Mouse (Mus musculus) CH12.LX (cell line): ENCODE results near the gene Tspan10. TPM values are rescaled to one million over a fixed set of nuclear protein-coding genes. Genes with fewer than 3 reads are reported as not detected.

Source experiments
- DNase-seq: peaks from one replicate; pipeline ENCODE4 v3.0.0-alpha.2; 2013; ENCODE audit errors: extremely low read depth
- H3K27ac ChIP-seq: 2 replicates; pipeline ENCODE4 v1.5.1; 2012; ENCODE audit warnings: low read depth, mild to moderate bottlenecking, control low read depth, moderate library complexity; ENCODE audit not compliant: insufficient read depth
- H3K27me3 ChIP-seq: replicated peaks from 2 replicates; pipeline ENCODE3; 2012; ENCODE audit warnings: inconsistent platforms
- H3K36me3 ChIP-seq, 2 experiments: replicated peaks in 1 of 2; 2 replicates each; pipeline versions ENCODE3 to v1.6.1; 2012; ENCODE audit warnings: inconsistent platforms in 1 of 2, low read length in 1 of 2, mild to moderate bottlenecking in 1 of 2, mixed read lengths in 1 of 2, moderate library complexity in 1 of 2; ENCODE audit not compliant: control insufficient read depth in 1 of 2, insufficient read depth in 1 of 2
- H3K4me1 ChIP-seq, 2 experiments: 2 replicates each; pipeline ENCODE4 v1.6.1; 2012; ENCODE audit warnings: inconsistent platforms in 1 of 2, moderate library complexity in 1 of 2; ENCODE audit not compliant: insufficient read depth in 2 of 2, control insufficient read depth in 1 of 2
- H3K4me2 ChIP-seq: 2 replicates; pipeline ENCODE4 v1.6.1; 2012; ENCODE audit warnings: low read depth, mild to moderate bottlenecking, control low read depth; ENCODE audit not compliant: poor library complexity, insufficient read depth, severe bottlenecking
- H3K4me3 ChIP-seq, 3 experiments: fragments of 150-350 bp in 1 of 3; sonication (generic) in 1 of 3; replicated peaks in 1 of 3; 2 replicates each; pipeline versions ENCODE3 to v1.5.1; 2011 to 2012; ENCODE audit warnings: low read depth in 2 of 3, low read length in 2 of 3, mild to moderate bottlenecking in 2 of 3, moderate library complexity in 2 of 3, control low read depth in 1 of 3, improper control_type of control experiment in 1 of 3, inconsistent platforms in 1 of 3, mixed read lengths in 1 of 3; ENCODE audit not compliant: poor library complexity in 1 of 3
- H3K79me2 ChIP-seq: replicated peaks from 2 replicates; pipeline ENCODE4 v1.6.1; 2012; ENCODE audit warnings: mild to moderate bottlenecking, moderate library complexity; ENCODE audit not compliant: control insufficient read depth, poor library complexity, insufficient read depth, severe bottlenecking; ENCODE audit errors: extremely low read depth
- H3K9ac ChIP-seq: 2 replicates; pipeline ENCODE4 v1.6.1; 2012; ENCODE audit warnings: low read depth, mild to moderate bottlenecking, control low read depth, moderate library complexity; ENCODE audit not compliant: insufficient read depth
- H3K9me3 ChIP-seq: replicated peaks from 2 replicates; pipeline ENCODE3; 2012; ENCODE audit warnings: low read length, inconsistent platforms, mixed read lengths
- CHD1 ChIP-seq: IDR thresholded peaks from 2 replicates; pipeline ENCODE4 v1.6.1; 2012; ENCODE audit warnings: low read depth, low read length, improper control_type of control experiment, inconsistent platforms
- CHD2 ChIP-seq: IDR thresholded peaks from 2 replicates; pipeline ENCODE4 v1.6.1; 2011; ENCODE audit warnings: low read length, improper control_type of control experiment
- CTCF ChIP-seq, 2 experiments: IDR thresholded peaks in 1 of 2; conservative IDR thresholded peaks in 1 of 2; 2 replicates each; pipeline ENCODE4 v1.5.1; 2011 to 2012; ENCODE audit warnings: low read depth in 2 of 2, low read length in 2 of 2, improper control_type of control experiment in 1 of 2, inconsistent platforms in 1 of 2, mild to moderate bottlenecking in 1 of 2, moderate library complexity in 1 of 2
- ELF1 ChIP-seq: IDR thresholded peaks from 2 replicates; pipeline ENCODE4 v1.6.1; 2014; ENCODE audit warnings: low read depth, mild to moderate bottlenecking, inconsistent platforms, low read length, improper control_type of control experiment
- EP300 ChIP-seq: IDR thresholded peaks from 2 replicates; pipeline ENCODE4 v1.6.1; 2011; ENCODE audit warnings: low read length, improper control_type of control experiment
- GABPA ChIP-seq: IDR thresholded peaks from 2 replicates; pipeline ENCODE4 v1.6.1; 2012; ENCODE audit warnings: low read depth, low read length, improper control_type of control experiment, inconsistent platforms; ENCODE audit not compliant: insufficient replicate concordance
- KAT2A ChIP-seq: IDR thresholded peaks from 2 replicates; pipeline ENCODE4 v1.6.1; 2012; ENCODE audit warnings: low read length, improper control_type of control experiment, inconsistent platforms; ENCODE audit not compliant: insufficient replicate concordance
- MAFK ChIP-seq: IDR thresholded peaks from 2 replicates; pipeline ENCODE4 v1.6.1; 2011; ENCODE audit warnings: low read length, improper control_type of control experiment; ENCODE audit not compliant: insufficient replicate concordance
- MAX ChIP-seq: IDR thresholded peaks from 2 replicates; pipeline ENCODE4 v1.6.1; 2011; ENCODE audit warnings: low read length, improper control_type of control experiment
- MYC ChIP-seq: IDR thresholded peaks from 2 replicates; pipeline ENCODE4 v1.6.1; 2011; ENCODE audit warnings: low read depth, mild to moderate bottlenecking, improper control_type of control experiment, low read length
- NELFE ChIP-seq: IDR thresholded peaks from 2 replicates; pipeline ENCODE4 v1.6.1; 2011; ENCODE audit warnings: low read depth, low read length, improper control_type of control experiment
- PAX5 ChIP-seq: IDR thresholded peaks from 2 replicates; pipeline ENCODE4 v1.6.1; 2012; ENCODE audit warnings: low read length, inconsistent platforms, mixed read lengths
- POLR2A ChIP-seq: IDR thresholded peaks from 2 replicates; pipeline ENCODE4 v1.6.1; 2011; ENCODE audit warnings: low read depth, mild to moderate bottlenecking, improper control_type of control experiment, low read length
- RAD21 ChIP-seq: IDR thresholded peaks from 2 replicates; pipeline ENCODE4 v1.6.1; 2011; ENCODE audit warnings: low read depth, mild to moderate bottlenecking, low read length, improper control_type of control experiment, moderate library complexity
- SIN3A ChIP-seq: IDR thresholded peaks from 2 replicates; pipeline ENCODE4 v1.6.1; 2012; ENCODE audit warnings: low read length, improper control_type of control experiment, inconsistent platforms
- SMC3 ChIP-seq: IDR thresholded peaks from 2 replicates; pipeline ENCODE4 v1.6.1; 2011; ENCODE audit warnings: low read depth, low read length, improper control_type of control experiment
- TCF12 ChIP-seq: IDR thresholded peaks from 2 replicates; pipeline ENCODE4 v1.6.1; 2014; ENCODE audit warnings: low read depth, mild to moderate bottlenecking, inconsistent platforms, low read length, improper control_type of control experiment
- UBTF ChIP-seq: IDR thresholded peaks from 2 replicates; pipeline ENCODE4 v1.6.1; 2012; ENCODE audit warnings: low read depth, mild to moderate bottlenecking, inconsistent platforms, low read length, improper control_type of control experiment, moderate library complexity
- USF1 ChIP-seq: IDR thresholded peaks from 2 replicates; pipeline ENCODE4 v1.6.1; 2014; ENCODE audit warnings: low read depth, mild to moderate bottlenecking, inconsistent platforms, low read length, improper control_type of control experiment
- USF2 ChIP-seq: conservative IDR thresholded peaks from 2 replicates; pipeline ENCODE4 v1.6.1; 2011; ENCODE audit warnings: low read depth, low read length, improper control_type of control experiment
- ZC3H11A ChIP-seq: IDR thresholded peaks from 2 replicates; pipeline ENCODE4 v1.6.1; 2012; ENCODE audit warnings: low read depth, mild to moderate bottlenecking, inconsistent platforms, low read length, improper control_type of control experiment
- ZKSCAN1 ChIP-seq: IDR thresholded peaks from 2 replicates; pipeline ENCODE4 v1.6.1; 2012; ENCODE audit warnings: low read depth, inconsistent platforms, low read length, improper control_type of control experiment, borderline replicate concordance
- ZMIZ1 ChIP-seq: IDR thresholded peaks from 2 replicates; pipeline ENCODE4 v1.6.1; 2012; ENCODE audit warnings: low read depth, mild to moderate bottlenecking, inconsistent platforms, low read length, improper control_type of control experiment
- ZNF384 ChIP-seq: IDR thresholded peaks from 2 replicates; pipeline ENCODE4 v1.6.1; 2012; ENCODE audit warnings: low read depth, low read length, improper control_type of control experiment, inconsistent platforms
- dilution Hi-C: fragments of 300-500 bp; cut with MboI; formaldehyde crosslinking; loops from 2 replicates; pipeline ENCODE4 v1.14.3; 2020; ENCODE audit warnings: low sequenced_read_pairs; ENCODE audit not compliant: extremely low pct_unique_long_range_greater_than_20kb, extremely low pct_ligation_motif_present
- in situ Hi-C: fragments of 300-500 bp; cut with MboI; formaldehyde crosslinking; loops from 3 replicates; pipeline ENCODE4 v1.14.3; 2019; ENCODE audit warnings: low sequenced_read_pairs, low pct_ligation_motif_present, low pct_unique_long_range_greater_than_20kb, mixed read lengths
- polyA plus RNA-seq: library from polyadenylated mRNA; unstranded; fragments of >175 nt; gene quantifications from 2 replicates; pipeline ENCODE4 v1.2.1, GENCODE M21; 2012; ENCODE audit warnings: low read depth; ENCODE audit not compliant: insufficient read length
- total RNA-seq, 2 experiments: library from RNA; depleted of rRNA; stranded (reverse); fragments of 300-350 nt in 1 of 2; fragments of >200 nt in 1 of 2; gene quantifications; 2 replicates each; pipeline ENCODE4 v1.2.3; 2012 to 2014

The Tspan10 gene
- total and polyA plus RNA-seq, 3 experiments: 0.08 to 0.31 (median 0.30) TPM

GRCm38 (mm10) chr11:120457772-120458751, 15.6 kb downstream of the Tspan10 start, which contains the start of the genes Oxld1 and Ccdc137 (continued):
- TF ChIP-seq ZKSCAN1: peak; percentile 51; the same call in 1 of the 2 replicates
- no peak for TF ChIP-seq ZNF384
- peak; percentile 84 for TF ChIP-seq MAX
- peak; percentile 84; the same call in 1 of the 2 replicates for TF ChIP-seq UBTF
- TF ChIP-seq ELF1: peak; percentile 96
- TF ChIP-seq SMC3: no peak
- TF ChIP-seq ZMIZ1: peak; percentile 94
- no peak for TF ChIP-seq CTCF (conservative IDR thresholded peaks at IDR 0.05 in 1 of 2, IDR thresholded peaks at IDR 0.05 in 1 of 2; ENCODE audit: low read depth in 2 of 2, low read length in 2 of 2)
- TF ChIP-seq ZC3H11A: no peak
- no peak for TF ChIP-seq USF2

GRCm38 (mm10) chr11:120458847-120459597, 16.6 kb downstream of the Tspan10 start:
- peak; percentile 52 for DNase-seq
- no peaks in the 10 kb centered on the region for H3K27me3 ChIP-seq
- H3K4me1 ChIP-seq: peaks cover 9 to 26% of the 10 kb centered on the region in 2 experiments
- peak overlapping the region; percentile 66 for H3K9ac ChIP-seq
- in situ Hi-C loops: no loop called here
- H3K27ac ChIP-seq: no peak overlapping the region
- H3K4me2 ChIP-seq: peak overlapping the region; percentile 56
- dilution Hi-C loops: no loop called here
- H3K4me3 ChIP-seq: peak overlapping the region; percentile 82 to 100 (median 85)
- H3K36me3 ChIP-seq: peaks cover 45 to 70% of the 10 kb centered on the region in 2 experiments
- peak; percentile 85 for TF ChIP-seq MYC
- no peak for TF ChIP-seq ZMIZ1
- TF ChIP-seq USF2: no peak
- no peak; the same call in 1 of the 2 replicates for TF ChIP-seq SMC3
- 0 out of 2 replicates have a peak, but pooled peaks have one; percentile 12 for TF ChIP-seq POLR2A
- TF ChIP-seq NELFE: no peak
- peak; percentile 71 for TF ChIP-seq MAX
- TF ChIP-seq KAT2A: no peak
- TF ChIP-seq MAFK: no peak
- no peak for TF ChIP-seq USF1
- TF ChIP-seq CHD2: 0 out of 2 replicates have a peak, but pooled peaks have one; percentile 33
- no peak for TF ChIP-seq GABPA
- peak; percentile 21 for TF ChIP-seq RAD21
- peak; percentile 25; the same call in 1 of the 2 replicates for TF ChIP-seq SIN3A
- TF ChIP-seq ZKSCAN1: no peak
- TF ChIP-seq CHD1: 0 out of 2 replicates have a peak, but pooled peaks have one; percentile 39
- no peak for TF ChIP-seq UBTF
- TF ChIP-seq CTCF (conservative IDR thresholded peaks at IDR 0.05 in 1 of 2, IDR thresholded peaks at IDR 0.05 in 1 of 2; ENCODE audit: low read depth in 2 of 2, low read length in 2 of 2): peak; percentile 60 to 71
- no peak for TF ChIP-seq ZC3H11A
- TF ChIP-seq PAX5: no peak
- no peak for TF ChIP-seq EP300
- TF ChIP-seq TCF12: no peak
- H3K79me2 ChIP-seq: peaks cover 23% of the 10 kb centered on the region
- no peaks in the 10 kb centered on the region for H3K9me3 ChIP-seq
